Mouse (Mus musculus) kidney, adult 18-20 months (tissue): ENCODE data around the gene C730034F03Rik.

Source experiments
- DNase-seq: peaks from one replicate; pipeline ENCODE4 v3.0.0; 2021

Gene C730034F03Rik

DNA sequence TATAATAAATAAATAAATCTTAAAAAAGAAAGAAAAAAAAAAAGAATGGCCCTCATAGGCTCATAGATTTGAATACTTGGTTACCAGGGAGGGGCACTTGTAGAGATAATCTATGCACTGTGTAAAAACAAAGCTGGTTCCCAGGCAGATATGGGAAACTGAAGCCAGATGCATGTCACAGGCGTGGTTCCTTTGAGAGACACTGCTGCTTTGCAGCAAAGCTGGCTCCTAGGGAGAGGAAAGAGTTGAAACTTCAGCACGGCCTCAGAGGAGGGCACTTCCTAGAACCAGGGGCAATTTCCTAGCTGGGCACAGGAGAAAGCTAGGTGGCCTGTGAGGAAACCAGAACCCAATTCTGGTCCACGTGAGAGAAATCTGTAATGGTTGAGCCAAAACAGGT lies 4.7 kb downstream of the C730034F03Rik start:
- DNase-seq, result no peak

DNA sequence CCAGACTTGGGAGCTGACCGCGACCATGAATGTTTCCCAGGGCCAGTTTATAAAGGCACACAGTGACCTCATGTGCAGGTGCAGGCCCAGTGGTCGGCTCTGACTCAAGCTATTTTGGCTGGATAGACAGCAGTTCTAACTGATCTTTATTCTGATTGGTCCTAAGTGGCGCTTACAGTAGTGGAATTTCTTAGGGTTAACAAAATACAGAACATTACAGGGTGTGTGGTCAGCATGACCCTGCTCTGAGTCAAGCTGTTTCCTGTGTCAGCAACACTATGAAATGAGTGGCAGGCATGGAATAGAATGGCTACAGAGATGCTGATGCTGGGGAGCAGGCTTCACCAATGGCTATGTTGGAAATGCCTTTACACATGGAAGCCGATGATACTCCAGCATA lies 6.5 kb downstream of the C730034F03Rik start:
- DNase-seq, result no peak

DNA sequence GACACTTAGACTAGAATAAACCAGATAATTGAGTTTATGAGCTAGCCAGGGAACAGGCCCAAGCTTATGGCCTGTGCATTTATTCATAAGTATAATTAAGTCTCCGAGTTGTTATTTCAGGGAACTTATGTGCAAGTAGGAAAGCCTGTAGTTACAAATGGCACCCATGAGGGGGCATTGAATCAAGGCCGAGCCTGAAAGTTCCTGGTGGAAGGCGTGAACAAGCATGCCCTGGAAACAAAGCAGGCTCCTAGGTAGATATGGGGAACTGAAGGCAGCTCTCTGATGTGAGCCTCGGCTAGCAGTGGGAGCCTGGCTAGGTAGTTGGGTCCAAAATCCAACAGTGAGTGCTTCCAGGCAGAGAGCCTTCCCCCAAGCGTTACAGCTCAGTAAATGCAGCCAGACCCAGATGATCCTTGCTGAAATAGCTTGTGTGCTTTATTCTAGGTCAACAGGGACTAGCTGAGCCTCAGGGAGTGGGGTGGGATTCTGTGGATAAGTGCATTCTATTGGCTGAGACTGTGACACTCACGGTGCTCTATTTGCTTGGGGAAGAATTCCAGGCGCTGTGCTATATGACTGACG lies 13.2 kb downstream of the C730034F03Rik start:
- DNase-seq, result no peak

DNA sequence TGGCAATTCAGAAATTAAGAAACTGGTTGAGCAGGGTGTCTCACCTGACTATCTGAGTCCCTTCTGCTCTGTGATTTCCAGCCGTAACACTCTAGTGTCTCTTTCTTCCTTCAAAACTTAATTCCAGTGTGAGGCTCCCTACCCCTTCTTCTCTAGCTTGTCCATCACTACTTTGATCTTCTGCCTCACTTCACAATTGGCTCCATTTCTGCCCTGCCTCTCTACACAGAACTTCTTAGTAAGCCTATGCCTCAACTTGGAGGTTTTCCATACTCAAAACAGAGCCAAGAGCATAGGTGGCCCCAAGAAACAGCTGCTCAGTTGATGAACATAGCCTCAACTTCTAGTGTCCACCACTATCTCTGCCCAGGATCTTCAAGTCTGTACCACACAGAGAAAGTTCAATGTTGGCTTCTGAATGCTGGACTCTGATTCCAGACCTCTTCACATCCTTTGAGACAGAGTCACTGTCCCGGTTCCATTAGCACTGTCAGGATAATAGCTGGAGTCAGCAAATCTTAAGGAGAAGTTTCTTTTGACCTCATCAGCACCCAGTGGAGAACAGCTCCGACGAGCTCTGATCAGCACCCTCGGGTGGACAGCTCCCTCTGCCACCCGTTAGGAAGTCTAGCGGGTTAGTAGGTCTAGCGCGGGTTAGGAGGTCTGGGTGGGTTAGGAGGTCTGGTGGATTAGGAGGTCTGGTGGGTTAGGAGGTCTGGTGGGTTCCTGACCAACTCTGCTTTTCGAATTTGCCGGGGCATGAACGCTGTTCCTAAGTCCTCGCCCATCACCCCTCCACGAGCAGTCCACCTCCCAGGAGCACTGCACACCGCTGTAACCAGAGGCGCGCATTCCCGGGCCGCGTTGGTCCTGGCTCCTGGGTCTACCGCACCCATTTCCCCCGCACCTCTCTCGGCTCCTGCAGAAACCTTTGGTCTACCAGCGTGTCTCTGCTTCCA lies 23.8 kb downstream of the C730034F03Rik start:
- peak; percentile 65 for DNase-seq

DNA sequence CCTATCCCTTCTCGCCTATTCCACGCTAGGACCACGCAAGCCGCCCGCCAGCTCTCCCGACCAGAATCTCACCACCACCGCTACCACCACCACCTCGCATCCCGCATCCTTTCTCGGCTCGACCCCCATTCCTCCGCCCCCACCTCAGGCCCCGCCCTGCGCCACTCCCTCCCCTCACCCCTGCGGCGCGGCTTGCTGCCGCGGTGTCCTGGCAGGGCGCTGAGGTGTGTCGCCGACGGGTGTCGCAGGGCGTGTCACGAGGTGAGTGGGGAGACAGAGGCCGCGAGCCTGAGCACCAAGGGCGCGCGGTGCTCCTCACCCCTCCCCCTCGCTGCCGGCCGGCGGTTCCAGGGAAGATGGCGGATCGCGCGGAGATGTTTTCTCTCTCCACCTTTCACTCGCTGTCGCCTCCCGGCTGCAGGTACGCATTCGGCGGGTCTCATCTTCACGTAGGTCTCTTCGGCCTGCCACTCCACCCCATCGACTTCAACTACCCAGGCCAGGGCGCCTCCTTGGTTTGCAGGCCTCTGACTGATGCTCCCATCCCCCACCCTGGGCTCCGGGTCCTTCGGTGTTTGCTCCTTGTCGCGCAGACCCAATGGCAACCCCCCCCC lies 24.6 kb downstream of the C730034F03Rik start, which contains the start of gene Mapk8ip2:
Mapk8ip2 (plus strand) TSS at position 49 of the 614 bp plus-strand sequence.
- no peak for DNase-seq

DNA sequence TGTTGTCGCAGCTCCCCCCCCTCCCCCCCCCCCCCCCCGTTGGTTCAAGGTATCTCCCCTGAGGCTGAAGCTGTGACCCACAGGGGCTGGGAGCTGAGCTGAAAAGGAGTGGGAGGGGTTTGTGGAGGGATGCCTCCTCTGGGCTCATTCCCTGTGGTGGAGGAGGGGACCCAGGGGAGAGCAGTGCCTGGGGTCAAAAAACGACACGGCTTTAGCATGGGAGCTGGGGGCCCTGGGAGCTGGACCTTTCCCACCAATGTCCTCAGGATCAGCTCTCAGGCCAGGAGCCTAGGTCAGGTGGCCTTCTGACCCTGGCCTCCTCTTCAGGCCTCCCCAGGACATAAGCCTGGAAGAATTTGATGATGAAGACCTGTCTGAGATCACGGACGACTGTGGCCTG lies 25.5 kb downstream of the C730034F03Rik start:
- DNase-seq, result no peak

DNA sequence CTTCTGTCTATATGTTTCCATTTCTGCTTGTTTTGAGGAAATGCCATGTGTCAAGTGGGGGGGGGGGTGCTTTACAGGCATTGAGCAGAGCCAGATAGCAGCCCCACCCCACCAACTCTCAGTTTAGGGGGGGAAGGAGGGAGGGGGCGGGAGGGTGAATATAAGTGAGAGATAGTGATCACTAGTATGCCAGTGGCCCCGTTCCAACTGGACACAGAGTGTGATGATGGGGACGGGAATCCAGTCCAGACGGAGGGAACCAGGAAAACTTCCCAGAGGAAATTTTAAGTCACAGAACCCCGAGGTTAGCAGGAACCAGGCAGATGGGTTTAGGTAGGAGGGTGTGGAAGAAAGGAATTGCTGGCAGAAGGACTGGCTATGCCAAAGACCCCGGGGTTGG lies 26.3 kb downstream of the C730034F03Rik start:
- DNase-seq, result no peak

DNA sequence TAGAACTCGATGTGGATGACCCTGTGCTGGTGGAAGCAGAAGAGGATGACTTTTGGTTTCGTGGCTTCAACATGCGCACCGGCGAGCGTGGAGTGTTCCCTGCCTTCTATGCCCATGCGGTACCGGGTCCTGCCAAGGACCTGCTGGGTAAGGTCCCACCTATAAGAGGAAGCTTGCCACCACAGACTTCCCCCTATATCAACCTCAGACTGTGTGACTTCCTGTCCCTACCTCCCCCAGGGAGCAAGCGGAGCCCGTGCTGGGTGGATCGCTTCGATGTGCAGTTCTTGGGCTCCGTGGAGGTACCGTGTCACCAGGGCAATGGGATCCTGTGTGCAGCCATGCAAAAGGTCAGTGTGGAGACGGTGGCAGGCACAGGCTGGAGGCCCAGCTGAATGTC lies 29.6 kb downstream of the C730034F03Rik start:
- DNase-seq, result no peak

DNA sequence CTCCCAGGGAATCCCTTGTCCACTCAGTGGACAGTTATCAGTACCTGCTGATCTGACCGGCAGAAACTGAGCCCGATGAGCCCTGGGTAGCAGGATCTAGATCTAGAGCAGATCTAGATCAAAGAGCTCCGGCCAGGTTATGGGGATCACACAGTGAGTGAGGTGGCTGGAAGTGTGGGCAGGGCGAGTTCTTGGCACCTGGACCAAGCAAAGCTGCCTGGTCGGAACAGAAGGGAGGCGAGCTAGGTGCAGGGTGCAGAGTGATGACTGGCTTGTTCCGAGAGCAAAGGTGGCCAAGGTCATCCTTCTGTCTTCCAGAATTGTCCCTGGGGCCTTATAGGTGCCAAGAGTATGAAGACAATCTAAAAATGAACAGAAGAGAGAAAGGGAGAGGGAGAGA lies 30.4 kb downstream of the C730034F03Rik start:
- DNase-seq, result no peak

DNA sequence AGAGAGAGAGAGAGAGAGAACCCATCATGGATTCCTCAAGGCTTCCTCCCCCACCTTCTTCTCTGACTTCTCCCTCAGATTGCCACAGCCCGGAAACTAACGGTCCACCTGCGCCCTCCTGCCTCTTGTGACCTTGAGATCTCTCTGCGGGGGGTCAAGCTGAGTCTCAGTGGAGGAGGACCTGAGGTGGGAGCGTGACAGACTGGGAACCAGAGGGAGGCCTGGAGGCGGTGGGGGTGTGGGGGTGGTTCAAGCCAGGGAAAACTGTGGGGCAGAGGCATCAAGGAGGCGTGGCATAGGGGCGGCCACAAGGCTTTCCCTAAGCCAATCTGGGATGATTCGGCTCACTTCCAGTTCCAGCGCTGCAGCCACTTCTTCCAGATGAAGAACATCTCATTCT lies 30.9 kb downstream of the C730034F03Rik start:
- DNase-seq, result no peak

DNA sequence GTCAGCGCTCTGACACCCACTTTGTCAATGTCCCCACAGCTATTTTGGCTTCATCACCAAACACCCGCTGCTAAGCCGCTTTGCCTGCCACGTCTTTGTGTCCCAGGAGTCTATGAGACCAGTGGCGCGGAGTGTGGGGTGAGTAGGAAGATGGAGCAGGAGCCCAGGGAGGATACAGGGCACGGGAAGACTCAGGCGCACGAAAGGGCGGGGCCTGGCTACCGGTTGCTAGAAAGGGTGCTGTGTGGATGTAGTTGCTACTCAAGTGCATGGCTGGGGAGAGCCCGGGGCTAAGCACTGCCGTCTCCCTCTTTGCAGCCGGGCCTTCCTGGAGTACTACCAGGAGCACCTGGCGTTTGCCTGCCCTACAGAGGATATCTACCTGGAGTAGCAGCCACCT lies 31.9 kb downstream of the C730034F03Rik start:
- DNase-seq, result no peak

DNA sequence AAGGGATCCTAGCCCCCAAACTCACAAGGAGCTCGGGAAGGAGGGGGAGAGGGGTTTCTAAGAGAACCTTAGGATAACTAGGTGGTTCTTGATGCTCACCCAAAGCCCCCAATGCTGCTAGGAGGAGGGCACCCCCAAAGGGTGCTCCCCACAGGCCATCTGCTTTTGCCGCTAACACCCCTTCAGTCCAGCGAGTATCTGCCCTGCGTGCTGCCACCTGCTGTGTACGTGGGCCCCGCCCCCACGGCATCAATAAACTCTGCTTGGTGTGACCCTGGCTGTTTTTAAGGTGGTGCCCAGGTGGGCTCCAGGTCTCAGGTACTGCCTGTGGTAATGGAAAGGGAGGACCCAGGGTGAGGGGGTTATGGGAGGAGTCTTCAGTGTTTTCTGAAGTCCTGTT lies 32.8 kb downstream of the C730034F03Rik start:
- no peak for DNase-seq

DNA sequence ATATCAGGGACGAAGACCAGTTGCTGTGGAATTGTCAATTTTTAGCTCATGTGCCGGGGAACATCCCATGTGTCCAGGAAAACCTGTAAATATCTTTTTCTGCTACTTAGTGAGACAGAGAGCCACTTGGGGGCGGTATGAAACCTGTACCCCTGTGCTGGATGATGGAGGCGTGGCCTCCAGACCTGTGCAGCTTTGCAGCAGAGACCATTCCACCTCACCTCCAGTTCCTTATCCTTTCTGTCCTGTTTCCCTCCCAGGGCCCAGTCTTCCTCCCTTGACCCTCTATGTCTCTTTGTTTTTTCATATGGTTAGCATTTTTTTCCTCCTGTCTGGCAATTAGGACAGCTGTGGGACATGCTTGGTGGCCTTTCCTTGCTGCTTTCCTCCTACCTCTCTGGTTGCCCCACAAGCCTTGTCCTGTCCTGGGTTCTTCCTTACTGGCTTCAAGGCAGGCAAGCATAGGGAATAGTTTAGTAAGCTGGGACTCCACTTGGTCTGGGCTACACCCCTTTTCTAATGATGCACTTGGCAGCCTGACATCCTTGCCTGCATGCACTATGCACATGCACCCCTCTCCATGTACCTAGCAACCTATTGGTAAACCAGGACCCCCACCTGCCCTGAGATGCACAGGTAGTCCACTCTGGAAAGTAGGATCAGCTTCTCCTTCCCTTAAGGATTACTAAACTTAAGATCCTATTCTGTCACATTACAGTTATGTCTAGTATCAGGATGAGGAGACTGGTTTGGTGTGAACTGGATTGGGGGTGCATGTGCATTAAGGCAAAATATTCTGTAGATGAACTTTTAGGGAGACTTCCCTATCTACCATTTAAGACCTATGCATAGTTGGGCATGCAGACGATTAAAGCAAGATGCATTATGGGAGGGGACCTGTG lies 34.2 kb downstream of the C730034F03Rik start:
- DNase-seq, result peak; percentile 31

DNA sequence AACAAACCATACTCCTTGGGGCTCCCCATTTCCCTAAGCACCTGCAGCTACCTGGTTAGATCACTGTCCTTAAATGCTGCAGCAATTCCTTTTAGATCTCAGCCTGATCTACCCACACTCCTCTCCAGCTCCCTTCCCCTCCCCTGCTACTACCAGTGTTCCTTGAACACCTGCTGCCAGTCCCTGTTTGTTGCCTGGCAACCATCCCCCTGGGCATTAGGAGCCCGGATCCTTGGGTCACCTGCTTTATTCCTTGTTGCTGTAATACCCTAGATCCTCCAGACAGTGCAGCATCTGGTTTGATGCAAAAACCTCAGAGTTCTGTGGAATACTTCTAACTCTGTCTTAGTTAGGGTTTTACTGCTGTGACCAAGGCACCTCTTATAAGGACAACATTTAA lies 35.7 kb downstream of the C730034F03Rik start:
- DNase-seq, result no peak

DNA sequence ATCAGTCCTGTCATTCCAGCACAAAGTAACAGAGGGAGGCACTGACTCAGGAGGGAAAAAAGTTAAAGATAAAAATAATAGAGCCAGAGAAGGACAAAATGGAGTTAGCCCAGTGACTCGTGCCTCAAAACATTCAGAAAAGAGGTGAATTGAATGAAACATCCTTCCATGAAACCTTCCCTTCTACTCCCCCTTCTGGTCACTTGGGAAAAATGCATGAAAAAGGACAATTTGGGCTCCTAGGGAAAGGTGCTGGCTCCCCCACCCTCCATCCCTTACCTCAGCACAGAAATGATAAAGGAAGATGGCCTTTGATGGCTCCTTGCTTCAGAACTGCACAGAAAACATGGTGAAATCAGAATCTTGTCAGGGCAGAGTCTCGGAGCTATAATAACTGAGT lies 39.2 kb downstream of the C730034F03Rik start:
- no peak for DNase-seq

DNA sequence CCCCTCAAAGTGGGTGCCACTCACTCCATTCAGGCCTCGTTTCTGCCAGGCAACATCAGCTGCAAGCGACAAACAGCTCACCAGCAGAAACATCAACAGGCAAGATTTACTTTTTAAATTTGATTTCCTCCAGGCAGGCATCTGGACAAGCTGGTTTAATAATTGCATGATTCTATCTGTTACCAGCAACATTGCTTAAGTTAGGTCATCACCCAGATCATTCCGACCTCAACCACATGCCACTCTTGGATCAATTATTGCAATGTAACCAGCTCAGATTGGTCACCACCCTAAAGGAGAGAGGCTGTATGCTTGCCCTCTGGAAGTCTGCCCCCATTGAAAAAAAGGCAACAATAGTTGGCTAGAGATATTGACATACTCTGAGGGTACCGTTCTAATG lies 42.1 kb downstream of the C730034F03Rik start:
- DNase-seq, result no peak

DNA sequence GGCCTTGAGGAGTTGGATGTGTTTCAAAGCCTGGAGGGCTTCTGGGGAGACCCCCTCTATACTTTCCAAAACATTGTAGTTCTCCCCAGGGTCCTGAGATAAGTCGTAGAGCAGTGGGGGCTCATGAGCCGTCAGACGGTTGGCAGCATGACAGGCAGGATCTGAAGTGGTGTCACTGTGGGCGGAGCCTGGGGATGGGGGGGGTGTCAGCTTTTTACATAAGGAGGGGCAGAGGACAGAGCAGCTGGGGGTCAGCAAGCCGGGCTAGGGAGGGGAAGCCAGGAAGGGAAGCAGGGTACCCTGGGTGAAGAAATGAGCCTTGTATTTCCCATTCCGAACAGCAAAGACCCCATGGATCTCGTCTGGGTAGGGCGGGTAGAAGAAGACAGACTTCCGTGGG lies 44.0 kb downstream of the C730034F03Rik start:
- DNase-seq, result no peak

DNA sequence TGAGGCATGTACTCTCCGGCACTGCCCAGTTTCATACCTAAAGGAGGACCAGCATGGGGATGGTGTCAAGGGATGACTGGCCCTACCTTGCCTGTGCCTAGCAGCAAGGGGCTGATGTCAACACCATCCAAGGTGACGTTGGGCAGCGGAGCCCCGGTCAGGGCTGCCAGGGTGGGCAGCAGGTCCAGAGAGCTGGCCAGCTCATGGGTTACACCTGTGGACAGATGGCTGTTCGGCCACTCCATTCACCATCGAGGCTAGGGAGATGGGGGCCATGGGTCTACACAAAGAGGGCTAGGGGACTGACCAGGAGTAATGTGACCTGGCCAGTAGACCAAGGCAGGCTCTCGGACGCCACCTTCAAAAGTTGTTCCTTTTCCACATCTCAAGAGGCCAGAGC lies 44.5 kb downstream of the C730034F03Rik start:
- no peak for DNase-seq

DNA sequence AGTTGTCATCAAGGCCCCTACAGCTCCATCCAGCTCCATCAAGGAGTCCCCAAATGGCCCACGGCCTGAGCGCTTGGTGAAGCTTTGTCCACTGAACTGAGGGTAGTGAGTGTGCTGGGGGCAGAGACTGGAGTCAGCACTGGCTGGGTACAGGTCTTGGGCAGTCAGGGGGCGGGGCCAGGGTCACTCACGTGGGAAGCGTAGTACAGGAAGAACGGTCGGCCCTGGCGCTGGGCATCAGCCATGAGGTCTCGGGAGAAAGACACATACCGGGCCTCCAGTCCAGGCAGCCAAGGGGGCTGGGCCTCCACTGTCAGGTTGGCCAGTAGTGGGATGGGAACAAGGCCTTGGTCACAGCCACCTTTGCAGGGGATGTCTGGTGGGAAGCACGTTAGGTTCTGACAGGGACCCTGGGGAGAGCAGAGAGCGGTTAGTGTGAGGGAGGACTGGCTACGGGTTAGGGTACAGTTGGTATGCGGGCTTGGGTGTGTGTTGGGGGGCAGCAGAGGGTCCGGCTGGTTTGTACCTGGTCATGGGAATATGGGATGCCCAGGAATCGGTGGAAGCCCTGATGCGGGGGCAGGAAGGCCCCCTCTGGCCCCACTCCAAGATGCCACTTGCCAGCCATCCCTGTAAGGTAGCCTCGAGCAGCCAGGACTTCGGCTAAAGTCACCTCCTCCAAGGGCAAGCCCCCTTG lies 45.4 kb downstream of the C730034F03Rik start:
- DNase-seq, result no peak

DNA sequence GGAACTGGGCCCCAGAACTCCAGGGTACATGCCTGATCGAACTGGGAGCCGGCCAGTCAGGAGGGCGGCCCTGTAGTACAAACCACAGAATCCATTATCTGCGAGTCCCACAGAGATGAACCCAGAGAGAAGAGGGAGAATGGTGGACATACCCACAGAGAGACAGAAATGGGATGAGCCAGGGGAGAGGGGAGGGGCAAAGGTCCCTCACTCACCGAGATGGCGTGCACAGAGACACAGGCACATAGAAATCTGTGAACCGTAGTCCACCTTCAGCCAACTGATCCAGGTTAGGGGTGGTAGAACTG lies 45.9 kb downstream of the C730034F03Rik start:
- no peak for DNase-seq

DNA sequence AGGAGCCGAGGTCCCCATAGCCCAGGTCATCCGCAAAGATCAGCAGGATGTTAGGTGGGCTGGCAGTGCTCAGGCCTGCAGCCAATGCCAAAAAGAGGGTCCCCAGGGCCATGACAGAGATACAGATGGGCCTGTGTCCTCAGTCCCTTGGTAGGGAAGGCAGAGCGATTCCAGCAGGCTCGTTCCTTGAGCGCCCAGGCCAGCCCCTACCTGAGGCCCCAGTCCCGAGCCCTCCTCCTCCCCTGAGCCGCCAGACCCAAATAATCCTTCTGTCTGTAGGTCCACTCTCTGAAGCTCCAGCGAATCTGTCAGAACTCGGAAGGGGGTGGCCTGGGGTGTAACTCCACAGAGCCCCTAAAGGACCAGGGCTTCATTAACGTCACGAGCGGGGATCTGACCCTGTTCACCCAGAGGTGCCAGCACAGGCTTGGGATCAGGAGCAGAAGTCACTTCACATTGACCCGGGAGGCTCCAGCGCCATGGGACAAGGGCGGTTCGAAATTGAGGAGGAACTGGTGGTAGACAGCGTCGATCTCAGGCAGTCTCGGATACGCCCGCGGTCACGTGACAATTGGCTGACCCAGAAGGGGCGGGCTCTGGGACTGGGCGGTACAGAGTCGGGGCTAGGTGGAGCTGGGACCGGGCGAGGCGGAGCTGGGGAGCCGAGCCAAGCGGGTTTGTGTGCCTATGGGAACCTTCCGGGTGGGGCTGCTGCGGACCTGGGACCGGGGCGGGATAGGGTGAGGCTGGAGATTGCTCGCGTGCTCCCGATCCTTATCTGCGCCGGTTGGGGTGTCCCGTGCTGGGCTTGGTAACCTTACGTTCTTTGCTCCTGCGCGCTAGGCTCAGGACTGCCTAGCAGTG lies 46.5 kb downstream of the C730034F03Rik start:
- DNase-seq, result peak; percentile 95

DNA sequence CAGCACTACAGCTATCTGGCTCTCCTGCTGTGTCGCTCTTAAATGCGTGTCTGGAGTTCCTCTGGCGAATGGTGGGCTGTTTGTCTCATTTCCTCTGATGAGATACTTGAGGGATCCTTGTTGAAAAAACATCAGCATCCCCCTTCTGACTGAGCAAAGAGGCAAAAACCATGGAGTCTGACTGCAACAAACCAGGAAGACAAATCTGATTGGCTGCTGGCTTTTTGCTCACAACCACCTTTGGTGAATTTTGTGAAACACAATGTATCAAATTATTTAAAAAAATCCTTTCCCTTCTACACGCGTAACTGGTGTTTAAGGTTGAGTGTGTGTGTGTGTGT lies 47.1 kb downstream of the C730034F03Rik start:
- DNase-seq, result no peak
